Mouse (Mus musculus) C2C12 (cell line): ENCODE results near the gene Ap1ar.

Source experiments
- CEBPB ChIP-seq: IDR thresholded peaks from one replicate; pipeline ENCODE4 v1.6.1; 2011; ENCODE audit warnings: low read depth, mild to moderate bottlenecking, control low read depth, moderate library complexity
- CTCF ChIP-seq: IDR thresholded peaks from one replicate; pipeline ENCODE4 v1.5.1; 2011; ENCODE audit not compliant: control insufficient read depth, insufficient read depth, insufficient read length
- MAX ChIP-seq: IDR thresholded peaks from one replicate; pipeline ENCODE4 v1.6.1; 2011; ENCODE audit warnings: mild to moderate bottlenecking, control low read depth
- MYOD1 ChIP-seq: IDR thresholded peaks from one replicate; pipeline ENCODE4 v1.6.1; 2011; ENCODE audit warnings: low read depth; ENCODE audit not compliant: control insufficient read depth, insufficient read length
- MYOG ChIP-seq: IDR thresholded peaks from one replicate; pipeline ENCODE4 v1.6.1; 2011; ENCODE audit not compliant: control insufficient read depth, insufficient read length; ENCODE audit errors: extremely low read depth
- USF1 ChIP-seq: IDR thresholded peaks from one replicate; pipeline ENCODE4 v1.6.1; 2011; ENCODE audit warnings: low read depth, mild to moderate bottlenecking, control low read depth, moderate library complexity

DNA sequence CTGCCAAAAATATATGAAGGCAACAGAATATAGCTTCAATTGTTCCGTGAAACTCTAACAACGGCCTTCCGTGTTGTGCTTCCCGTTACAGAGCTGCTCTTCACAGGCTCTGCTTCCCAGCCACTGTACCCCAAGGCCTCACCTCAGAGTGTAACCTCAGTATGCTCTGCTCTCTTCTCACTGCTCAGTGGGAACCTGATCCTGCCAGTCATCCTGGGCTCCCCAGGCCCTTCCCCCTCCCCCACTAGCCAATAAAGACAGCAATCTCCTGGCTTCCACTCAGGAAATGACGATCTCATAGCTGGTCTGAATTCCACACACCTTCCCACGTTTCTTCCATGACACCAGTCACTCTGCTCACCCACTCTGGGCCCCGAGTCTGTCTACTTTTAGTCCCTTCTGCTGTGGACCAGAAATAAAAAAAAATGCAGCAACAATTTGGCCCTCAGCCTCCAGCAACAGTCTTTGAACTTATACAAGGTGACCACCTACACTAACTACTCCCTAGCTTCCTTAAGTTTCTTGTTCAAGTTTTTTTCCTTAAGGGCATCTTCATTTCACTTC lies 20.1 kb downstream of the Ap1ar start:
- TF ChIP-seq CTCF: no peak
- no peak for TF ChIP-seq MAX
- no peak for TF ChIP-seq MYOD1
- TF ChIP-seq CEBPB: no peak
- TF ChIP-seq USF1: no peak
- TF ChIP-seq MYOG: no peak
